Mouse (Mus musculus) mouse embryonic stem cell (cell line): ENCODE data around the gene Lrrc10b.

Experiments
- in situ Hi-C, 2 experiments: fragments of 300-500 bp; cut with MboI; formaldehyde crosslinking; loops; 1 replicate in 1 of 2; 3 replicates in 1 of 2; pipeline ENCODE4 v1.14.3; 2019 to 2020; ENCODE audit warnings: low sequenced_read_pairs in 2 of 2, low pct_unique_long_range_greater_than_20kb in 1 of 2, mixed read lengths in 1 of 2; ENCODE audit not compliant: unreplicated experiment in 1 of 2

Lrrc10b gene

DNA sequence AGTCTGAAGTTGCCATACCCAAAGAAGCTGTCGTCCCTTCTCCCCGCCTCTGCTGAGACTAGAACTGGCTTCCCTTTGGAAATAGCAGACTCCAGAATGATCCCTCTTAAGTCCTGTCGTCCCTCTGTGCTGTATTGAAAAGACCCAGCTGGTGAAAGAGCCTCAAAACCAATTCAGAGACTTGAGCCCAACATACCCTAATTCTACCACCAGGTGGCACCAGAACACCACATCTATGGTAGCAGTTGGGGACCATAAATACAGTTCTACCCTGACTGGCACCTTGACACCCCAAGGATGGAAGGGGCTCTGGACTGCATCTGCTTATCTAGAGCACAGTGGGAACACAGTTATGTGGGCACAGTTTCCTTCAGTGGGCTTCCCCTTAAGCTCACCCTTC lies 7.6 kb downstream of the Lrrc10b start:
- in situ Hi-C loops, result loop anchor here (5.0 to 25.0 kb wide), 3 partner anchors 38 to 112 kb away; no protein-coding TSS in a partner anchor

DNA sequence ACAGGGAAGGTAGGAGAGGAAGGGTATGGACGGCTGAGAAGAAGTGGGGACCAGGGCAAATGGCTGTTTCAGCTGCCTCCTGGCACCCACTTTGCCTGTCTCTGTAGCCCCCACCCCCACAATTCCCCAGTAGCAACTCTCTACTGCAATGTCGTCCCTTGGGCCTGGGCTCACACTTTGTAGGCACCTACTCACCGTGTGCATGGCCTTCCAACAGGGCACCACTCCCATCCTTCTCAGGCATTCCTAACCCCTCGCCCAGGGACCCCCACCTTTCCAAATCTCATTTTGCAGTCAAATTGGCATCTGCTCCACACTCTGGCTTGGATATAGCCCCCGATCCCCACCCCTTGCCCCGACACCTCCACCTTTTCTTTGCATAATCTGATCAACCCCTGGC lies 8.1 kb downstream of the Lrrc10b start:
- in situ Hi-C loops, result loop anchor here in 1 of 2 experiments (25.0 kb wide), 1 partner anchor 112 kb away; no protein-coding TSS in a partner anchor

DNA sequence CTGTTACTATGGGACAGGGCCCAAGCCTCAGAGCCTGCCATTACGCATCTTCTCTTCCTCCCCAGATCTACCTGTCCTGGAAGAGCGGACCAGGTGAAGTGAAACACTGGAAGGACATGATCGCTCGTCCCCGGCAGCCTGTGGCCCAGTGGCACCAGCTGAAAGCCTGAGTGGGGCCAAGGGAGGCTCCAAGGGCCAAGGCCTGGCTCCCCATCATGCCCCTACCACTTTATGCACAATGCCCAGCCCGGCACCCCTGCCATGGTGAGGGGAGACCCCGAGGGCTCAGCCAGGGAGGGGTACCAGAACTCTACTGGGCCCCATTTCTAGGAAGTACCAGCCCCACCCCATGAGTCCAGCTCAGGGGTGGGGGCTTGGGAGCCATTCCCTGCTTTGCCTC lies 9.0 kb downstream of the Lrrc10b start:
- in situ Hi-C loops, result loop anchor here in 1 of 2 experiments (25.0 kb wide), 1 partner anchor 111 kb away; no protein-coding TSS in a partner anchor

DNA sequence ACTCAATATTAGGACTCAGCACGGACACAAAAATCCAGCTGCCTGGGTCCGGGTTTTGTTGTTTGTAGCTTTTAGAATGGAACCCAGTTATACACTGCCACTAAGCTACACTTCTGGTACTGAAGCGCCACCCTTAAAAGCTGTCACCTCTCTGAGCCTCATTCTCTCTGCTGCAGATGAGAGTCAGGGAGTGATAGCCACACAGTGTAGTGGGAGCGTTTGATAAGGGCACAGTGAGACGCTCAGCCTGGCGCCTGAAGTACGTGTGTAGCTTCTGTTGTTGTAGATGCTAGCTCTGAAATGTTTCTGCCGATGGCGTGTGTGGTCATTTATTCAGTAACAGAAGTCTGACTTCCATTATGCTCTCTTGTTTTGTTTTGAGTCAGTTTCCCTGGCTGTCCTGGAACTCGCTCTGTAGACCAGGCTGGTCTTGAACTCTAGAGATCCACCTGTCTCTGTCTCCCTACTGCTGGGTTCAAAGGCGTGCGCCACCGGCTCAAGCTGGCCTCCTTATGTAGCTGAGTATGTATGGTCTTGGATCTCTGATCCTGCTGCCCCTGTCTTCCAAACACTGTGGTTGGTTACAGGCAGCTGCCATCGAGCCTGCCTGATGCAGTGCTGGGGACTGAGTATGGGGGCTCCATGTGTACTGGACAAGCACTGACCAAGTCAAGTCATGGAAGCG lies 12.4 kb downstream of the Lrrc10b start:
- in situ Hi-C loops, result loop anchor here in 1 of 2 experiments (25.0 kb wide), 1 partner anchor 108 kb away; no protein-coding TSS in a partner anchor

DNA sequence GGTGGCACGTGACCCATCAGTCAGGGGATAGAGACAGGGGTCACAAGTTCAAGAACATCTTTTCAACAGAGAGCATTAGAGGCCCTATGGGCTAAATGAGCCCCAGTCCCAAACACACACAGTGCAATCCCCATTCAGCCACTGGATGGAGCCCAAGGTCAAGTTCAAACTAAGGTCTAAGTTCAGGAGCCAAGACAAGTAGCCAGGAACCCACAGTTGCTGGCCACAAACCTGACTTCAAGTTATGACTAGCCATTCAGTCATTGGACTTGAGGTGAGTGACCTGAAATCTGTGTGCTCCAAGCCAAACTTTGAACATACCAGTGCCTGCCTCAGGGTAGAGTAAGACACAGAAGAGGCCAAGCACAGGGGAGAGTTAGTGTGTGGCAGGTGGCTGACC lies 19.8 kb downstream of the Lrrc10b start:
- in situ Hi-C loops, result loop anchor here (10.0 to 25.0 kb wide), 2 partner anchors 93 to 100 kb away; no protein-coding TSS in a partner anchor

DNA sequence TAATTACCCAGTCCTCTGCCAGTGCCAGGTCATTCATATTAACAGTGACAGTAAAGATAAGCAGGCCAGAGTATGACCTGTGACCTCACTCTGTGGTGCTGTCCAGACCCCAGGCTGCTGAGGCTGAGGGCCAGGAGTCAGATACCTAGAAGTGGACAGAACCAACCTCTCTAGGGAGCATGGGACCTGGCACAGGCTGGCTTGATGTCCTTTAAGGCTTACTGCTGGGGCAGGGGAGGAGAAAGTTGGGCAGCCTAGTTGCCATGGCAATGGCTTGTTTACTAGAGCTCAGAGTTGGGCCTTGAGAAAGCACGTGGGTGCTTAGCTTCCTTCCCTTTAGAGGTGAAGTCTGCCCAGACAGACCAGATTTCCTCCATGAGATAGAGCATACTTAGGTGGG lies 20.5 kb downstream of the Lrrc10b start:
- in situ Hi-C loops, result loop anchor here (10.0 to 25.0 kb wide), 2 partner anchors 92 to 99 kb away; no protein-coding TSS in a partner anchor

DNA sequence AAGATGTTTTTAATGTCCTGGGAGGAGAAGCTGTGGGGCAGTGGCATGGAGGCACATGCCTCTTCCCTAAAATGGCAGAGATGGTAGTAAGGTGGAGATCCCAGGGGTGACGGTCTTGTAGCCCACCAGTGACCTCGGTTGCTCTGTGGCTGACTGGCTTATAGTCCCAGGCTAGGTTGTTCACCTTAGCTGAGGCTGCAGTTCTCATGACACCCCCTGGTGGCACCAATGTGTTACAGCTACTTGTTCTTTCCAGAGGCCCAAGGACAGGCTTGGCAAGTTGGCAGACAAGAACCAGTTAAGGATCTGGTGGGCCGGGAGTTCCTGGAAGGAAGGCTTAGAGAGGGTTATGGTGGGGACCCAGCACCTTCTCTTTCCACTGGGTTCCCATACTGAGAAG lies 21.4 kb downstream of the Lrrc10b start:
- in situ Hi-C loops, result loop anchor here (10.0 to 25.0 kb wide), 2 partner anchors 91 to 99 kb away; no protein-coding TSS in a partner anchor

DNA sequence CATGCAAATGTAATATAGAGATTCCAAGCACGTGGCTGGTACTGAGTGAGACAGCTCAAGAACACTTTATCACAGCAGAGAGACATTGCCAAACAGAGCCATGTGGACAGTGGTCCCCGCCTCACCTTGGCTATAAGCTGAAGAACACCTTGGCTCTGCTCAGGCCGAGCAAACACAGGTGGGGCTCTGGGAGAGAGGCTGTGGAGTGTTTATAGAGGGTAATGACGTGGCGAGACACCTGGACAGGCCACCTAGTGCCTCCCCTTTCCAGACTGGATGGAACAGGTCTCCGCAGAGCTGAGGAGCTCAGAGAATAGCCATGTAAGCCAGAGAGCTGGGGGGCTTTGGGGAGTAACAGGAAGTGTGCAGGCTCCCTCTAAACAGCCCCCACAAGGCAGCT lies 22.3 kb downstream of the Lrrc10b start:
- in situ Hi-C loops, result loop anchor here (10.0 to 25.0 kb wide), 2 partner anchors 90 to 98 kb away; no protein-coding TSS in a partner anchor

DNA sequence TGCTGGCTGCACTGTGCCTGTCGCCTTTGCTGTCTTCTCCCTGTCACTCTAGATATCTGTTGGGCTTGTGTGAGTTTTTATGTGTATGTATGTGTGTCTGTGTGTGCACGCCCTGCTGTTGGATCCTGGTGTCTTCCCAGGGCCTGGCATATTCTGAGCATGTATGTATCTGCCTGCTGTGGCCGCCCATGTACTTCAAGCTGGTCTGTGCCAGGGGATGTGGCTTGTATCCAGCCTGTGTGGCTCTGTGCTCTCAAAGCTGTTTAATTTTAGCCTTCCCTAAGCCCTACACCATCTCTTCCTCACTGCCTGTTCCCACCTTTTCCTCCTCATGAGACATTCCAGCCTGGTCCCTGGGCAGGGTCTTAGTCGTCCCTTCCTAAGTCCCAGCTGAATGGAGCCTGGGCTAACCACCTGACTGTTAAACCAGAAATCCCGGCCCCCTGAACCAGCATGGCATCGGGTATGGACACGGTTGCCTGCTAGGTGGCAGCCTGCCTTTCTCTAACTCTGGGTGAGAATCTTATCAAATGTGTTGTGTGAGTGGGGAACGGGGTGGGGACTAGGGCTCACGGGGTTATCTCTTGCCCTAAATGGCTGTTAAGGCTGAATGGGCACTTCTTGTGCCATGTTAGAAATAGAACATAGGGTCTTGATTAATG lies 23.3 kb downstream of the Lrrc10b start:
- in situ Hi-C loops, result loop anchor here (10.0 to 25.0 kb wide), 2 partner anchors 89 to 97 kb away; no protein-coding TSS in a partner anchor

DNA sequence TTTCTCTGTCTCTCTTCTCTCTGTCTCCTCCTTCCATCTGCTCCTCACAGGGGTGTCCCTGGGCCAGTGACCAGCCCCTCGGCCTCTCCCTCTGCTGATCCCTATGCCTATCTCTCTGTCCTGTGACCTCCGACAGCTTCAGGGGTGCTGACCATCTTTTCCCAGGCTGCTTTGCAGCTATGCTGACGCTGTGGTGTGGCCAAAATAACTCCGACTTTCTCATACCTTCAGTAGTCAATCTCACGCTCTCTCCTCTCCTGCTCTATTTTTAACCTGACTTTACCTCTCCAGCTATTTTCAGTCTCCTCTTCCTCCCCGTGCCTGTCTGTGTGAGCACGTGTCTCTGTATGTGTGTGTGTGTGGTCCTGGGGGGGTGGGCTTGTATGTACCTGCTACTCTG lies 24.0 kb downstream of the Lrrc10b start:
- in situ Hi-C loops, result loop anchor here (10.0 to 25.0 kb wide), 2 partner anchors 88 to 96 kb away; no protein-coding TSS in a partner anchor

DNA sequence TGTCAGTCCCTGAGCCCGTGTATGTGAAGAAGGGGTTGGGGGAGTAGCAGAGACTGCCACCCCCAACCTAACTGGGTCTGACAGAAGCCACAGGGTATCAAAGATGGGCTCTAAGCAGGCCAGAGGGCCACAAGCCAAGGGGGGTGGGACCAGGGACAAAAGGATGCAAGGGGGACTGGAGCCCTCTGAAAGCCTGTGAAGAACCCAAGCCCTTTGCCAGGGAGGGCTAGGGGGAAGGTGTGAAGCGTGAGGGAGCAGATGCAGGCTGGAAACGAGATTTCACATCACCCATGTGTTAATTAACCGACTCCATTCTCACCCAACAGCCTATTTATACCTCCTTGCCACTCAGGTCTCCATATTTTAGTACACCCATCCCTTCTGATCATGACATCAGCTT lies 25.4 kb downstream of the Lrrc10b start:
- in situ Hi-C loops, result loop anchor here (10.0 to 25.0 kb wide), 2 partner anchors 87 to 95 kb away; no protein-coding TSS in a partner anchor

DNA sequence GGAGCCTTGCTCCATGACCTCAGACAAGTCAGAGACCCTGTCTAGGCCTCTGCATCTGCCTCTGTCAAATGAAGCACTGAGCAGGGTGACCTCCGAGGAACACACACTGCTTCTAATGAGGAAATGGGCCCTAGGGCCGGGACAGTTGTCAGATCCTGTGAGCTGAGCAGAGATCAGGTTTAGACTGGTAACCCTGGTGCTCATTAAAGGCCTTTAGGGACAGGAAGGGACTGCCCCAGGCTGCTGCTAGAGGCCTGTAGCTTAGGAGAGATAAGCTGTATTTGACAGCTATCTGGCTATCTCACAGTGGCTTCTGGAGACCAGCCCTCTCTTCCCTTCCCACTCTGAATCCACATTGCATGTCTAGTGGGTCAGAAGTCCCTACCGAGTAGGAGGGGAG lies 25.9 kb downstream of the Lrrc10b start:
- in situ Hi-C loops, result loop anchor here (10.0 to 25.0 kb wide), 2 partner anchors 87 to 94 kb away; no protein-coding TSS in a partner anchor

DNA sequence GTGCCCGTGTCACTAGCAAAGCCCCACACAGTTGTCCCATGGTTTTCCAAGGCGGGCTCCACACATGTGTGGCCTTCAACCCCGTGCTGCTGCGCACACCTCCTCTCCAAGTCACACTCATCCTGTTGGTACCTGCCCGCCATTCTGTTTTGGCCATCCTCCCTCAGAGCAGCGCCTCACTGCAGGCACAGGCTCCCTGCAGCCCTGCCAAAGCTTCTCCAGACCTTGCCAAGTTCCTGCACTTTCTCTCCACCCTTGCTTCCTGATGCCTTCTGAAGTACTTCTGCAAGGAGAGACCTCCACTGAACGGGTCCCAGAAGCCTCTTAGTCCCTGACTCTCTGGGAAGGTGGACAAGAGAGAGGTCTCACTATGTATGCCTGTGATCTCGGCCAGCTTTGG lies 27.9 kb downstream of the Lrrc10b start:
- in situ Hi-C loops, result loop anchor here in 1 of 2 experiments (25.0 kb wide), 1 partner anchor 92 kb away; no protein-coding TSS in a partner anchor

DNA sequence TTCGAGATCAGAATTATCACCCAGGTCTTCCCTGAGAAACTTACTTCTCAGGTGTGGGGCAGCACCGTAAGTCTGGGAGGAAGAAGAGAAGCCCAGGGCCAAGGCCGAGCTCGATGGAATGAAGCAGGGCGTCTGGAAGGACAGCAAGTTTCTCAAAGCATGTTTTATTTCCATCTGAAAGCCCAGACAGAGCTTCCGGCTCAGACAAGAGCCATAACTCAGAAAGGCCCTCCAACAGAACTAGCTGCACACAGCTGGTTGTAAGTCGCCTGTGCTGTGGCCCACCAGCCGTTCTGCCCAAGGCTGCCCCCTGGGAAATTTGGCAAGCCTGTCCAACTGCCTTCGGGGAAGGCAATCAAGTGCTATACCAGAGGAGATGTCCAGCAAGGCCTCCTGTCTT lies 29.8 kb downstream of the Lrrc10b start:
- in situ Hi-C loops, result loop anchor here in 1 of 2 experiments (25.0 kb wide), 1 partner anchor 90 kb away; no protein-coding TSS in a partner anchor

DNA sequence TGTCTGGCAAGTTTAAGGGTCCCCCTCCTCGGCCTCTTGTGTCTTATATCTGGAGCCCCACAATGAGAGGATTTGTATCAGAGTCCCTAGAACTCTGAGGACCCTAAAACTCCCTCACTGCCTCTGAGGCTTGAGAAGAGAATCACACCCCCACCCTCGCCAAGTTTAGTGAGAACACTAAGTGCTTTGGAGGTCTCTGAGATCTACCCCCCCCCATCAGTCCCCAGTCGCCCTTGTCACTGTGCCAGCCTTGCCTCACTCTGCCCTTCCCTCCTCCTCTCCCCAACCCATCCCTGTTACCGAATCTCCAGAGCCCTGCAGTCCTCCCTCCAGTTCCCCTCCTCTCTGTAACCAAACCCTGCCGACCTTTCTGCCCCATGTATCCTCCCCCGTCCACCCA lies 30.5 kb downstream of the Lrrc10b start:
- in situ Hi-C loops, result loop anchor here in 1 of 2 experiments (25.0 kb wide), 1 partner anchor 89 kb away; no protein-coding TSS in a partner anchor

DNA sequence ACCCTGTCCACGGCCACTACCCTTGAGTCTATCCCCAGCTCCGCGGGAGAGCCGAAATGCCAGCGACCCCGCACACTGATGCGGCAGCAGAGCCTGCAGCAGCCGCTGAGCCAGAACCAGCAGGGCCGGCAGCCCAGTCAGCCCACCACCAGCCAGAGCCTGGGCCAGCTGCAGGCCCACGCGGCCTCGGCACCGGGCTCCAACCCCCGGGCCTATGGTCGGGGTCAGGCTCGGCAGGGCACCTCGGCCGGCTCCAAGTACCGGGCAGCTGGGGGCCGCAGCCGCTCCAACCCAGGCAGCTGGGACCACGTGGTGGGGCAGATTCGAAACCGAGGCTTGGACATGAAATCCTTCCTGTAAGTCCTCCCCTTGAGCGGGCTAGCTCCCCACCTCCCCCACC lies 31.0 kb downstream of the Lrrc10b start:
- in situ Hi-C loops, result loop anchor here in 1 of 2 experiments (25.0 kb wide), 1 partner anchor 89 kb away; no protein-coding TSS in a partner anchor

DNA sequence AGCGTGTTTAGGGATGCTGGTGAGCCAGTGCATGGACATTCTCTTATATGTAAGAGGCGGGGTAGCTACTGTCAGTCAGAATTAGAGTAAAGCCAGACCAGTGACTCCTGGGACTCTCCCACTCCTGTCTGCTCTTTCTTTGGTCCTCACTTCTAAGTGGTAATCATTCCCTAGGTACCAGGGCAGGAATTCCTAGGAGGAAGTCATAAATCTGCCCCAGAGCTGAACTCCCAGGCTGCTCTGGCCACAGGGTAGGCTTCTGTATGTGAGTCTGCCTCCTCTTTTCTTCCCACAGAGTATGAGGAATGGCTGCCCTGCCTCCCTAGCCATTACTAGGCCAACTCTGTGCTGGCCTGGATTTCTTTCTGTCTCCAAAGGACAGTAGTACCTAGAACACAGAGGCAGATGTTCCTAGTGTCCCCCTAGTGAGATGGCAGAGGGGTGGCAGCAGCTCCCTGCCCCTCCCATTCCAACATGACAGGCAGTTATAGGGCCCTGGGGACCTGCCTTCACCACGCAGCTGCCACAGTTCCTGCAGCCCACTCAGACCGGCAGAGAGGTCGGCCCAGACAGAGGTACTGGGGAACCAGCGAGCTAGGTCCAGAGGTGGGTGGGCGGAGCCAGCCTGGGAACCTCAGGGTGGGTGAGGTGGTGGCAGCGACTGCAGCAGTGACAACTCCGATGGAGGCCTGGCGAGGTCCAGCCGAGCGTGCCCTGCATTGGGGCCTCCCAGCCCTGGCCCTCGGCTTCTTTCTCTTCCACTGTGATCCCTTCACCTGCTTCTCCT lies 31.6 kb downstream of the Lrrc10b start:
- in situ Hi-C loops, result loop anchor here in 1 of 2 experiments (25.0 kb wide), 1 partner anchor 88 kb away; no protein-coding TSS in a partner anchor

DNA sequence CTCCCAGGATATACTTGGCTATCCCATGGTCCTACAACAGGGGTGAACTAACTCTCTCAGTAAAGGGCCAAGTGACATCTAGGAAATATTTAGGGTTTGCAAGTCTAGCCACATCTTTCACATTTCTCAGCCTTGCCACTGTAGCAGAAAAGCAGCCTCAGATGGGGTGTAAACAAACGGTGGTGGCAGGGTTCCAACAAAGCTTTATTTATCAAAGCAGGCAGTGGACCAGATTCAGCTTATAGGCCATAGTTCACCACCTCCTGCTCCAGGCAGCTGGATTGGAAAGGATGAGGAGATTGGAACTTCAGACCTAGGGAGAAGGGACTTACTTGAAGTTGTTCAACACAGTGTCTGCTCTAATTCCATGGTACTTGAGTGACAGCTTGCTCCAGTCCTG lies 32.5 kb downstream of the Lrrc10b start:
- in situ Hi-C loops, result loop anchor here in 1 of 2 experiments (25.0 kb wide), 1 partner anchor 87 kb away; no protein-coding TSS in a partner anchor
